Mouse (Mus musculus): ENCODE results near the gene Cdk14.

GRCm38 (mm10) chr5:5374393-5374792, 45.7 kb downstream of the Cdk14 start:
- TF ChIP-seq CTCF (IDR thresholded peaks at IDR 0.05) (no peak), EP300 (IDR thresholded peaks at IDR 0.05) (no peak)
